Mouse (Mus musculus) kidney, embryonic 15.5 days (tissue): Measurements from ENCODE around the gene Capza1. TPM values are rescaled to one million over a fixed set of nuclear protein-coding genes. Genes with fewer than 3 reads are reported as not detected.
A peak's percentile ranks its signal among the peaks of the same experiment; 100 is the strongest.

ENCODE experiments used
- ATAC-seq: fragments of 200-750 bp; cut with Nextera tagmentation; replicated peaks from 2 replicates; pipeline ENCODE4 v1.8.0; 2017; ENCODE audit warnings: moderate TSS enrichment; ENCODE audit not compliant: low FRiP score
- H3K27ac ChIP-seq: fragments of 300-500 bp; sonication (generic); 2 replicates; pipeline ENCODE4 v1.5.1; 2015; ENCODE audit warnings: mild to moderate bottlenecking, inconsistent platforms
- H3K27me3 ChIP-seq: fragments of 300-500 bp; sonication (generic); 2 replicates; pipeline ENCODE4 v1.6.1; 2015; ENCODE audit warnings: inconsistent platforms
- H3K36me3 ChIP-seq: fragments of 300-500 bp; sonication (generic); 2 replicates; pipeline ENCODE4 v1.6.1; 2015; ENCODE audit warnings: inconsistent platforms
- H3K4me1 ChIP-seq: fragments of 300-500 bp; sonication (generic); 2 replicates; pipeline ENCODE4 v1.6.1; 2015; ENCODE audit warnings: inconsistent platforms
- H3K4me2 ChIP-seq: fragments of 300-500 bp; sonication (generic); 2 replicates; pipeline ENCODE4 v1.6.1; 2015; ENCODE audit warnings: moderate library complexity, mild to moderate bottlenecking, inconsistent platforms
- H3K4me3 ChIP-seq: fragments of 300-500 bp; sonication (generic); replicated peaks from 2 replicates; pipeline ENCODE4 v1.5.1; 2015; ENCODE audit warnings: mild to moderate bottlenecking, inconsistent platforms
- H3K9ac ChIP-seq: fragments of 300-500 bp; sonication (generic); 2 replicates; pipeline ENCODE4 v1.6.1; 2015; ENCODE audit warnings: mild to moderate bottlenecking, inconsistent platforms
- H3K9me3 ChIP-seq: fragments of 300-500 bp; sonication (generic); replicated peaks from 2 replicates; pipeline ENCODE4 v1.6.1; 2016; ENCODE audit warnings: inconsistent platforms
- WGBS: fragments of 180-500 bp; shearing (Covaris S2); methylation state at CpG from one replicate; pipeline ENCODE4 v1.1.7; 2015; ENCODE audit warnings: mixed read lengths; 5-methylcytosine and 5-hydroxymethylcytosine counted together
- polyA plus RNA-seq: library from polyadenylated mRNA; unstranded; fragments of >200 nt; fragmentation: Nextera tagmentation; extraction: Ambion mirVana; gene quantifications from 2 replicates; pipeline ENCODE4 v1.2.1, GENCODE M21; 2015

The Capza1 gene
- polyA plus RNA-seq, 1 experiment from 2014 or later, result 180 TPM

- Histone ChIP-seq H3K9me3 (no peaks in the 10 kb centered on the region), H3K4me3 (0 out of 2 replicates have a peak overlapping the region, but pooled peaks have one; percentile 4), H3K27me3 (no peaks in the 10 kb centered on the region), H3K9ac (no peak overlapping the region), H3K27ac (peak overlapping the region; percentile 91), H3K36me3 (peaks cover 63% of the 10 kb centered on the region), H3K4me2 (peak overlapping the region; percentile 33), H3K4me1 (peaks cover 77% of the 10 kb centered on the region)
- WGBS, result 46% methylated on average over 20 of the region's 20 CpGs
- ATAC-seq, result peak; percentile 89
Observed at GRCm38 (mm10) chr3:104793871-104794828, 70.2 kb downstream of the Capza1 start.

- Histone ChIP-seq H3K4me2 (0 out of 2 replicates have a peak overlapping the region, but pooled peaks have one; percentile 12), H3K4me1 (peaks cover 84% of the 10 kb centered on the region)
Observed at GRCm38 (mm10) chr3:104792360-104793270, 71.7 kb downstream of the Capza1 start.

GRCm38 (mm10) chr3:104791671-104792070, 72.6 kb downstream of the Capza1 start:
- WGBS, result 92% methylated on average over 8 of the region's 8 CpGs
- H3K9ac ChIP-seq, result no peak overlapping the region
- H3K27ac ChIP-seq, result 0 out of 2 replicates have a peak overlapping the region, but pooled peaks have one; percentile 92
- H3K27me3 ChIP-seq, result no peaks in the 10 kb centered on the region
- peak overlapping the region; percentile 79; the same call in 1 of the 2 replicates for H3K4me2 ChIP-seq
- peaks cover 82% of the 10 kb centered on the region for H3K4me1 ChIP-seq
- ATAC-seq, result no peak
- H3K9me3 ChIP-seq, result no peaks in the 10 kb centered on the region
- H3K36me3 ChIP-seq, result peaks cover 45% of the 10 kb centered on the region
- peak overlapping the region; percentile 63; the same call in 1 of the 2 replicates for H3K4me3 ChIP-seq

More at GRCm38 (mm10) chr3:104792360-104793270, 71.7 kb downstream of the Capza1 start:
- Histone ChIP-seq H3K9me3 (no peaks in the 10 kb centered on the region), H3K27ac (peak overlapping the region; percentile 91; the same call in 1 of the 2 replicates), H3K9ac (no peak overlapping the region), H3K27me3 (no peaks in the 10 kb centered on the region), H3K4me3 (no peak overlapping the region), H3K36me3 (peaks cover 54% of the 10 kb centered on the region)
- no peak for ATAC-seq
- 65% methylated on average over 15 of the region's 15 CpGs for WGBS

- H3K9ac ChIP-seq, result peak overlapping the region; percentile 58; the same call in 1 of the 2 replicates
- WGBS, result 20% methylated on average over 4 of the region's 4 CpGs
- H3K27ac ChIP-seq, result peak overlapping the region; percentile 92
- H3K36me3 ChIP-seq, result peaks cover 40% of the 10 kb centered on the region
- no peaks in the 10 kb centered on the region; the same call in 1 of the 2 replicates for H3K27me3 ChIP-seq
- H3K4me2 ChIP-seq, result peak overlapping the region; percentile 79
- H3K4me3 ChIP-seq, result peak overlapping the region; percentile 63
- ATAC-seq, result no peak
- H3K4me1 ChIP-seq, result peaks cover 76% of the 10 kb centered on the region
- no peaks in the 10 kb centered on the region for H3K9me3 ChIP-seq
Observed at GRCm38 (mm10) chr3:104791017-104791416, 73.3 kb downstream of the Capza1 start.

GRCm38 (mm10) chr3:104790401-104790937, 73.8 kb downstream of the Capza1 start:
- ATAC-seq, result peak; percentile 12
- peak overlapping the region; percentile 79 for H3K4me2 ChIP-seq
- H3K4me3 ChIP-seq, result peak overlapping the region; percentile 63
- peaks cover 35% of the 10 kb centered on the region for H3K36me3 ChIP-seq
- 4% methylated on average over 6 of the region's 6 CpGs for WGBS
- H3K27ac ChIP-seq, result peak overlapping the region; percentile 92
- peak overlapping the region; percentile 58 for H3K9ac ChIP-seq
- H3K9me3 ChIP-seq, result no peaks in the 10 kb centered on the region
- H3K27me3 ChIP-seq, result peaks cover 5% of the 10 kb centered on the region; the same call in 1 of the 2 replicates
- H3K4me1 ChIP-seq, result peaks cover 71% of the 10 kb centered on the region

GRCm38 (mm10) chr3:104789822-104790221, 74.5 kb downstream of the Capza1 start:
- Histone ChIP-seq H3K9ac (peak overlapping the region; percentile 58), H3K4me1 (peaks cover 64% of the 10 kb centered on the region), H3K27ac (peak overlapping the region; percentile 92), H3K4me2 (peak overlapping the region; percentile 79), H3K4me3 (peak overlapping the region; percentile 63), H3K27me3 (peaks cover 9% of the 10 kb centered on the region), H3K36me3 (peaks cover 28% of the 10 kb centered on the region), H3K9me3 (no peaks in the 10 kb centered on the region)
- no peak for ATAC-seq
- WGBS, result 12% methylated on average over 13 of the region's 13 CpGs

- 2% methylated on average over 10 of the region's 10 CpGs for WGBS
- Histone ChIP-seq H3K9ac (peak overlapping the region; percentile 58), H3K4me2 (peak overlapping the region; percentile 79), H3K4me3 (peak overlapping the region; percentile 63), H3K4me1 (peaks cover 59% of the 10 kb centered on the region), H3K27ac (peak overlapping the region; percentile 92), H3K27me3 (peaks cover 10% of the 10 kb centered on the region), H3K9me3 (no peaks in the 10 kb centered on the region), H3K36me3 (peaks cover 28% of the 10 kb centered on the region)
- ATAC-seq, result peak; percentile 30
Observed at GRCm38 (mm10) chr3:104789312-104789605, 75.0 kb downstream of the Capza1 start.

GRCm38 (mm10) chr3:104788561-104789311, 75.6 kb downstream of the Capza1 start:
- Histone ChIP-seq H3K9ac (peak overlapping the region; percentile 58), H3K4me1 (peaks cover 56% of the 10 kb centered on the region), H3K27ac (peak overlapping the region; percentile 92), H3K9me3 (no peaks in the 10 kb centered on the region), H3K4me3 (peak overlapping the region; percentile 63), H3K36me3 (peaks cover 28% of the 10 kb centered on the region), H3K27me3 (peaks cover 15% of the 10 kb centered on the region), H3K4me2 (peak overlapping the region; percentile 79)
- WGBS, result under 1% methylated on average over 50 of the region's 52 CpGs
- peak; percentile 93 for ATAC-seq

- peak within 1 kb of the TSS; percentile 63 for H3K4me3 ChIP-seq
- no peak for ATAC-seq
- H3K27me3 ChIP-seq, result peaks cover 21% of the 10 kb centered on the region
- peaks cover 53% of the 10 kb centered on the region for H3K4me1 ChIP-seq
- H3K36me3 ChIP-seq, result peaks cover 21% of the 10 kb centered on the region
- H3K9ac ChIP-seq, result peak within 1 kb of the TSS; percentile 58
- peak within 1 kb of the TSS; percentile 92 for H3K27ac ChIP-seq
- no peaks in the 10 kb centered on the region for H3K9me3 ChIP-seq
- peak within 1 kb of the TSS; percentile 79 for H3K4me2 ChIP-seq
- 31% methylated on average over 3 of the region's 3 CpGs for WGBS
Observed at GRCm38 (mm10) chr3:104788075-104788474, 76.2 kb downstream of the Capza1 start, which contains the start of gene Rhoc. Rhoc (plus strand) TSS chr3:104788375.

- 92% methylated on average over 6 of the region's 6 CpGs for whole genome bisulfite sequencing
Observed at GRCm38 (mm10) chr3:104785284-104785683, 79.0 kb downstream of the Capza1 start.

More at GRCm38 (mm10) chr3:104785284-104785683, 79.0 kb downstream of the Capza1 start:
- Histone ChIP-seq H3K4me3 (no peak overlapping the region), H3K9me3 (no peaks in the 10 kb centered on the region), H3K27ac (no peak overlapping the region), H3K4me2 (no peak overlapping the region), H3K36me3 (no peaks in the 10 kb centered on the region), H3K4me1 (peaks cover 49% of the 10 kb centered on the region), H3K27me3 (peaks cover 47% of the 10 kb centered on the region), H3K9ac (no peak overlapping the region)
- ATAC-seq, result no peak
